Mouse (Mus musculus) liver, embryonic 12.5 days (tissue): ENCODE measurements around the gene Pcsk1n. TPM values are rescaled to one million over a fixed set of nuclear protein-coding genes. Genes with fewer than 3 reads are reported as not detected.

Experiments used
- ATAC-seq: fragments of 200-750 bp; cut with Nextera tagmentation; 2 replicates; pipeline ENCODE4 v1.8.0; 2017; ENCODE audit warnings: moderate number of reproducible peaks, mild to moderate bottlenecking, moderate library complexity
- H3K27ac ChIP-seq: fragments of 300-500 bp; sonication (generic); 2 replicates; pipeline ENCODE4 v1.5.1; 2016; ENCODE audit warnings: mild to moderate bottlenecking
- H3K27me3 ChIP-seq: fragments of 300-500 bp; sonication (generic); replicated peaks from 2 replicates; pipeline ENCODE4 v1.6.1; 2016; ENCODE audit warnings: mild to moderate bottlenecking, moderate library complexity
- H3K36me3 ChIP-seq: fragments of 300-500 bp; sonication (generic); 2 replicates; pipeline ENCODE4 v1.6.1; 2016; ENCODE audit warnings: mild to moderate bottlenecking, moderate library complexity
- H3K4me1 ChIP-seq: fragments of 300-500 bp; sonication (generic); 2 replicates; pipeline ENCODE4 v1.6.1; 2016
- H3K4me2 ChIP-seq: fragments of 300-500 bp; sonication (generic); 2 replicates; pipeline ENCODE4 v1.6.1; 2016; ENCODE audit warnings: mild to moderate bottlenecking, moderate library complexity
- H3K4me3 ChIP-seq: fragments of 300-500 bp; sonication (generic); 2 replicates; pipeline ENCODE4 v1.5.1; 2016; ENCODE audit warnings: mild to moderate bottlenecking, moderate library complexity
- H3K9ac ChIP-seq: fragments of 300-500 bp; sonication (generic); 2 replicates; pipeline ENCODE4 v1.6.1; 2016; ENCODE audit warnings: mild to moderate bottlenecking, moderate library complexity
- H3K9me3 ChIP-seq: fragments of 300-500 bp; sonication (generic); replicated peaks from 2 replicates; pipeline ENCODE4 v1.6.1; 2016; ENCODE audit warnings: mild to moderate bottlenecking, moderate library complexity
- WGBS: fragments of 180-500 bp; shearing (Covaris S2); methylation state at CpG from one replicate; pipeline ENCODE4 v1.1.7; 2016; ENCODE audit not compliant: insufficient replicate concordance; 5-methylcytosine and 5-hydroxymethylcytosine counted together
- polyA plus RNA-seq: library from polyadenylated mRNA; unstranded; fragments of >200 nt; fragmentation: Nextera tagmentation; extraction: Ambion mirVana; gene quantifications from 2 replicates; pipeline ENCODE4 v1.2.1, GENCODE M21; 2016

Pcsk1n gene
- polyA plus RNA-seq, 1 experiment from 2014 or later, result 0.33 TPM

- Histone ChIP-seq H3K4me1 (peaks cover 15% of the 10 kb centered on the region), H3K9ac (no peak overlapping the region), H3K4me3 (no peak overlapping the region), H3K4me2 (no peak overlapping the region), H3K27ac (no peak overlapping the region), H3K27me3 (no peaks in the 10 kb centered on the region), H3K9me3 (no peaks in the 10 kb centered on the region), H3K36me3 (no peaks in the 10 kb centered on the region)
- no peak for ATAC-seq
- 86% methylated on average over 7 of the region's 7 CpGs for WGBS
These were observed 30.5 kb downstream of the Pcsk1n start for GRCm38 (mm10) chrX:7950091-7950490.

- no peak overlapping the region for H3K27ac ChIP-seq
- H3K4me3 ChIP-seq, result no peak overlapping the region
- H3K36me3 ChIP-seq, result peaks cover 72% of the 10 kb centered on the region
- H3K9ac ChIP-seq, result no peak overlapping the region
- no peak for ATAC-seq
- peaks cover 15% of the 10 kb centered on the region for H3K4me1 ChIP-seq
- WGBS, result 89% methylated on average over 9 of the region's 9 CpGs
- no peaks in the 10 kb centered on the region for H3K27me3 ChIP-seq
- H3K9me3 ChIP-seq, result no peaks in the 10 kb centered on the region
- no peak overlapping the region for H3K4me2 ChIP-seq
These were observed 39.2 kb downstream of the Pcsk1n start for GRCm38 (mm10) chrX:7958868-7959267.

GRCm38 (mm10) chrX:7963829-7964626, 44.4 kb downstream of the Pcsk1n start:
- H3K9me3 ChIP-seq, result no peaks in the 10 kb centered on the region
- no peaks in the 10 kb centered on the region for H3K27me3 ChIP-seq
- peak overlapping the region; percentile 73 for H3K4me3 ChIP-seq
- peak overlapping the region; percentile 93 for H3K27ac ChIP-seq
- 29% methylated on average over 7 of the region's 7 CpGs for WGBS
- peak overlapping the region; percentile 82 for H3K9ac ChIP-seq
- H3K36me3 ChIP-seq, result peaks cover 51% of the 10 kb centered on the region
- ATAC-seq, result no peak
- peak overlapping the region; percentile 72 for H3K4me2 ChIP-seq
- peaks cover 28% of the 10 kb centered on the region for H3K4me1 ChIP-seq

GRCm38 (mm10) chrX:7966161-7966560, 46.5 kb downstream of the Pcsk1n start:
- no peaks in the 10 kb centered on the region for H3K9me3 ChIP-seq
- H3K4me1 ChIP-seq, result peaks cover 48% of the 10 kb centered on the region
- peak; percentile 40 for ATAC-seq
- 19% methylated on average over 4 of the region's 4 CpGs for WGBS
- H3K36me3 ChIP-seq, result peaks cover 30% of the 10 kb centered on the region
- no peaks in the 10 kb centered on the region for H3K27me3 ChIP-seq
- peak overlapping the region; percentile 93 for H3K27ac ChIP-seq
- peak overlapping the region; percentile 73 for H3K4me3 ChIP-seq
- H3K4me2 ChIP-seq, result peak overlapping the region; percentile 72
- peak overlapping the region; percentile 82 for H3K9ac ChIP-seq

- Histone ChIP-seq H3K9ac (peak overlapping the region; percentile 82), H3K36me3 (peaks cover 16% of the 10 kb centered on the region), H3K4me1 (peaks cover 53% of the 10 kb centered on the region), H3K4me3 (peak overlapping the region; percentile 73), H3K4me2 (peak overlapping the region; percentile 72), H3K27ac (peak overlapping the region; percentile 93), H3K27me3 (no peaks in the 10 kb centered on the region), H3K9me3 (no peaks in the 10 kb centered on the region)
- WGBS, result 45% methylated on average over 5 of the region's 9 CpGs
- peak; percentile 83 for ATAC-seq
These were observed 48.1 kb downstream of the Pcsk1n start for GRCm38 (mm10) chrX:7967596-7968201.

GRCm38 (mm10) chrX:7968226-7968625, 48.6 kb downstream of the Pcsk1n start:
- H3K27ac ChIP-seq, result peak overlapping the region; percentile 93
- H3K4me3 ChIP-seq, result peak overlapping the region; percentile 73
- peak; percentile 78 for ATAC-seq
- H3K4me1 ChIP-seq, result peaks cover 53% of the 10 kb centered on the region
- peak overlapping the region; percentile 72 for H3K4me2 ChIP-seq
- peaks cover 11% of the 10 kb centered on the region for H3K36me3 ChIP-seq
- no peaks in the 10 kb centered on the region for H3K27me3 ChIP-seq
- H3K9ac ChIP-seq, result peak overlapping the region; percentile 69
- WGBS, result 19% methylated on average over 8 of the region's 8 CpGs
- H3K9me3 ChIP-seq, result no peaks in the 10 kb centered on the region

- Histone ChIP-seq H3K9me3 (no peaks in the 10 kb centered on the region), H3K27me3 (no peaks in the 10 kb centered on the region), H3K36me3 (peaks cover 5% of the 10 kb centered on the region), H3K4me2 (peak overlapping the region; percentile 72), H3K27ac (peak overlapping the region; percentile 93), H3K4me1 (peaks cover 48% of the 10 kb centered on the region), H3K4me3 (peak overlapping the region; percentile 73), H3K9ac (peak overlapping the region; percentile 69)
- WGBS, result 61% methylated on average over 3 of the region's 3 CpGs
- ATAC-seq, result no peak
These were observed 49.3 kb downstream of the Pcsk1n start for GRCm38 (mm10) chrX:7968899-7969298.

- H3K9me3 ChIP-seq, result no peaks in the 10 kb centered on the region
- 18% methylated on average over 4 of the region's 4 CpGs for WGBS
- peak overlapping the region; percentile 93 for H3K27ac ChIP-seq
- peak overlapping the region; percentile 53 for H3K9ac ChIP-seq
- peak overlapping the region; percentile 26 for H3K4me3 ChIP-seq
- H3K36me3 ChIP-seq, result no peaks in the 10 kb centered on the region
- peaks cover 52% of the 10 kb centered on the region for H3K4me1 ChIP-seq
- peak; percentile 89 for ATAC-seq
- H3K27me3 ChIP-seq, result no peaks in the 10 kb centered on the region
- H3K4me2 ChIP-seq, result peak overlapping the region; percentile 72
These were observed 51.7 kb downstream of the Pcsk1n start for GRCm38 (mm10) chrX:7971292-7971691.

Other genes starting within 250 kb of the Pcsk1n start
- 36.2 and 37.6 TPM in 2 replicates for gene Plp2, start 248.4 kb upstream of the Pcsk1n start, polyA plus RNA-seq
- gene Magix, start 238.6 kb upstream of the Pcsk1n start, polyA plus RNA-seq, result 0.04 TPM in 1 of 2 replicates, not detected in the other
- gene Gpkow, start 222.7 kb upstream of the Pcsk1n start, polyA plus RNA-seq, result 18.9 and 20.8 TPM in 2 replicates
- 14.6 and 15.6 TPM in 2 replicates for gene Wdr45, start 205.5 kb upstream of the Pcsk1n start, polyA plus RNA-seq
- not detected in 2 replicates for gene Gm45208, start 197.6 kb upstream of the Pcsk1n start, polyA plus RNA-seq
- gene Praf2, start 191.4 kb upstream of the Pcsk1n start, polyA plus RNA-seq, result 13.0 and 13.4 TPM in 2 replicates
- 2.6 and 3.2 TPM in 2 replicates for gene Ccdc120, start 168.9 kb upstream of the Pcsk1n start, polyA plus RNA-seq
- 14.1 and 15.1 TPM in 2 replicates for gene Tfe3, start 157.3 kb upstream of the Pcsk1n start, polyA plus RNA-seq
- 36.8 and 39.1 TPM in 2 replicates for gene Gripap1, start 130.1 kb upstream of the Pcsk1n start, polyA plus RNA-seq
- gene Kcnd1, start 97.5 kb upstream of the Pcsk1n start, polyA plus RNA-seq, result 0.37 and 0.38 TPM in 2 replicates
- 57.3 and 60.1 TPM in 2 replicates for gene Otud5, start 78.5 kb upstream of the Pcsk1n start, polyA plus RNA-seq
- gene Pim2, start 41.6 kb upstream of the Pcsk1n start, polyA plus RNA-seq, result 5.0 and 5.2 TPM in 2 replicates
- gene Slc35a2, start 35.8 kb upstream of the Pcsk1n start, polyA plus RNA-seq, result 19.7 and 23.1 TPM in 2 replicates
- 65.0 and 65.2 TPM in 2 replicates for gene Pqbp1, start 20.6 kb upstream of the Pcsk1n start, polyA plus RNA-seq
- 98.3 and 98.9 TPM in 2 replicates for gene Timm17b, start 20.5 kb upstream of the Pcsk1n start, polyA plus RNA-seq
- not detected in 2 replicates for gene Gm10491, start 12.0 kb upstream of the Pcsk1n start, polyA plus RNA-seq
- gene Gm10490, start 10.3 kb upstream of the Pcsk1n start, polyA plus RNA-seq, result not detected in 2 replicates
- 0.17 TPM in 1 of 2 replicates, not detected in the other for gene Eras, start 8.8 kb downstream of the Pcsk1n start, polyA plus RNA-seq
- gene Hdac6, start 28.1 kb downstream of the Pcsk1n start, polyA plus RNA-seq, result 15.4 and 15.8 TPM in 2 replicates
- gene Gata1, start 58.2 kb downstream of the Pcsk1n start, polyA plus RNA-seq, result 148 and 156 TPM in 2 replicates
- gene Glod5, start 98.7 kb downstream of the Pcsk1n start, polyA plus RNA-seq, result 0.25 TPM in 1 of 2 replicates, not detected in the other
- gene Suv39h1, start 154.9 kb downstream of the Pcsk1n start, polyA plus RNA-seq, result 57.1 and 57.5 TPM in 2 replicates
- 3.2 and 3.5 TPM in 2 replicates for gene Was, start 170.7 kb downstream of the Pcsk1n start, polyA plus RNA-seq
- 9.4 and 9.9 TPM in 2 replicates for gene Wdr13, start 213.1 kb downstream of the Pcsk1n start, polyA plus RNA-seq
- 351 and 363 TPM in 2 replicates for gene Rbm3, start 226.1 kb downstream of the Pcsk1n start, polyA plus RNA-seq